Mouse (Mus musculus) thymus, adult 18-20 months (tissue): ENCODE data around the gene Fcrl1.
"Not testable (repeated sequence)": the region's sequence is repeated elsewhere in the genome, so short reads cannot be mapped to it uniquely, and the experiment has no call there.

ENCODE experiments used
- DNase-seq, 2 experiments: peaks; one replicate each; pipeline ENCODE4 v3.0.0; 2022; ENCODE audit warnings: mixed read lengths in 2 of 2

Gene Fcrl1

GRCm38 (mm10) chr3:87376195-87377165, at the start of gene Fcrl1:
Gene Fcrl1 (plus strand): TSS chr3:87376387.
- no peak for DNase-seq

DNA sequence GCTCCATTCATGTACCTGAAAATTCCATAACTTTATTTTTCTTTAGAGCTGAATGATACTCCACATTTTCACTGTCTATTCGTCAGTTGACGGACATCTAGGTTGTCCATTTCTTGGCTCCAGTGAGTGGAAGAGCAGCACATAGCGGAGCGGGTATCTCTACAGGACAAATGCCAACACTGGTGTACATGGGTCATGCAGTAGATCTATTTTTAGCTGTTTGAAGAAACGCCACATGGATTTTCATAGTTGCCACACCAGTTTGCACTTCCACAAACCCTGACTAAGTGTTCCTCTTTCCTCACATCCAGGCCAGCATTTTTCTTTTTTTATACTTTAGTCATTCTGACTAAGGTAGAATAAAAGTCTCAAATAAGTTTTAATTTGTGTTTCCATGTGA, 38.3 kb upstream of the Fcrl1 start:
- no peak for DNase-seq

DNA sequence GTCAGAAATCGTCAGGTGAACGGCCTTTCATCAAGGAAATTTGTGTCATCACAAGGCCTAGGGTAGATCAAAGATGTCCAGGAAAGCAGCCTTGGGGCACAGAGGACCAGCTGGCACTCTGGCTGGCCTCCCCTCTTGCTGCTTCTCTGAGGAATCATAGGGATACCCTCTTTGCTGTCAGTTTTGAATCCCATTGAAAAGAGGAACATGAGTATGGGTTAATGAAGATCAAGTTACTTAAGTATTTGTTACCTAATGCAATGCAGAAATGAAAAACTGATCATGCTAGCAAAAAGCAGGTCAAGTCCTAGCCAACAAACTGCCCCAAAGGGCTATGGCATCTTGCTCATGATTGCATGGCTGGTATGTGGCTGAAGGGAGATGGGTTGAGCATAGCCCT, 25.2 kb upstream of the Fcrl1 start:
- DNase-seq: not testable (repeated sequence)

- no peak for DNase-seq
Observed at GRCm38 (mm10) chr3:87357581-87357980, 18.6 kb upstream of the Fcrl1 start, which contains the start of gene Cd5l. Gene Cd5l (plus strand): TSS chr3:87357881.

- no peak for DNase-seq
Observed at GRCm38 (mm10) chr3:87359215-87359614, 17.0 kb upstream of the Fcrl1 start.

DNA sequence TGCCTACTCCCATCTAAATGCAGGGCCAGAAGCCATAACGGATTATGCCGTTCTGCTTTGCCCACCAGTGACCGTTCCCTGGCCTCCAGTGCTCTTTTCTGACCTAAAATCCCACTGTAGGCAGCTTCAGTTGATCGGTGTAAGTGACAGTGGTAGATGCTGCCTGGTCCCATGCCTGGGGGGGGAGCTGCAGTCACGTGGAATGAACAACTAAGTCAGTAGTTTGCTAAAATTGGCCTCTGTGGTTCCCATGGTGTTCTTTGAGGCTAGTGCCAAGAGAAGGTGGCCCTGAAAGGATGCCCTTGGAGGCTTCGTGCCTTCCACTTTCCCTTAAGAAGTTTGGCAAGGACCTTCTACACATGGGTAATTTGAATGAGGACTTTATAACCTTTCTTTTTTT, 15.7 kb upstream of the Fcrl1 start:
- no peak for DNase-seq

DNA sequence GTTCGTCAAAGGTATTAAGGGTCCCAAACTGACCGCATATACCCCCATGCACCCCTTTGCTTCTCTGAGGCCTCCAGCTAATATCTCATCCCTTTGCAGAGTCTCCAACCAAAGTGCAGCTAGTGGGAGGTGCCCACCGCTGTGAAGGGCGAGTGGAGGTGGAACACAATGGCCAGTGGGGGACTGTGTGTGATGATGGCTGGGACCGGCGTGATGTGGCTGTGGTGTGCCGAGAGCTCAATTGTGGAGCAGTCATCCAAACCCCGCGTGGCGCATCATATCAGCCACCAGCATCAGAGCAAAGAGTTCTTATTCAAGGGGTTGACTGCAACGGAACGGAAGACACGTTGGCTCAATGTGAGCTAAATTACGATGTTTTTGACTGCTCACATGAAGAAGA, 10.5 kb upstream of the Fcrl1 start:
- DNase-seq: no peak

DNA sequence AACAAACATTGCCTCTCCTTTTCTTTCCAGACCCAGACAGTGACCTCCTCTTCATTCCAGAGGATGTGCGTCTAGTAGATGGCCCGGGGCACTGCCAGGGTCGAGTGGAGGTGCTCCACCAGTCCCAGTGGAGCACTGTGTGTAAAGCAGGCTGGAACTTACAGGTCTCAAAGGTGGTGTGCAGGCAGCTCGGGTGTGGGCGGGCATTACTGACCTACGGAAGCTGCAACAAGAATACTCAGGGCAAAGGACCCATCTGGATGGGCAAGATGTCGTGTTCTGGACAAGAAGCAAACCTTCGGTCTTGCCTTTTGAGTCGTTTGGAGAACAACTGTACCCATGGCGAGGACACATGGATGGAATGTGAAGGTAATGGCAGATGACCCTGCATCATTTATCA, 8.7 kb upstream of the Fcrl1 start:
- no peak for DNase-seq

GRCm38 (mm10) chr3:87369181-87369580, 7.0 kb upstream of the Fcrl1 start:
- DNase-seq: no peak

- DNase-seq: no peak
Observed at GRCm38 (mm10) chr3:87377228-87377627, 1.0 kb downstream of the Fcrl1 start.

- no peak for DNase-seq
Observed at GRCm38 (mm10) chr3:87377719-87378118, 1.5 kb downstream of the Fcrl1 start.

- not testable (repeated sequence) for DNase-seq
Observed at GRCm38 (mm10) chr3:87379641-87380315, 3.6 kb downstream of the Fcrl1 start.

- no peak for DNase-seq
Observed at GRCm38 (mm10) chr3:87381806-87382712, 5.9 kb downstream of the Fcrl1 start.

- DNase-seq: no peak
Observed at GRCm38 (mm10) chr3:87383308-87383707, 7.1 kb downstream of the Fcrl1 start.

DNA sequence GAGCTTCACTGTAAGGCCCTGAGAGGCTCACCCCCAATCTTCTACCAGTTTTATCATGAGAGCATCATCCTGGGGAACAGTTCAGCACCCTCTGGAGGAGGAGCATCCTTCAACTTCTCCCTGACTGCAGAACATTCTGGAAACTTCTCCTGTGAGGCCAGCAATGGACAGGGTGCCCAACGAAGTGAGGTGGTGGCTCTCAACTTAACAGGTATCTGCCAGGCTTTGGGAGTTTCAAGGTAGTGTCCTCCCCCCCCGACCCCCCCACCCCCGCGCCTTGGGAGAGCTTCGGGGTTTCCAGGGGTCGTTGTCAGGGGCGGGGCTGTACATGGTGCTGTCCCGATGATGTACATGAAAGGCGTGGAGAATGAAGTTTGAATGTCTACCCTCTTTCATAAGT, 8.9 kb downstream of the Fcrl1 start:
- no peak for DNase-seq

DNA sequence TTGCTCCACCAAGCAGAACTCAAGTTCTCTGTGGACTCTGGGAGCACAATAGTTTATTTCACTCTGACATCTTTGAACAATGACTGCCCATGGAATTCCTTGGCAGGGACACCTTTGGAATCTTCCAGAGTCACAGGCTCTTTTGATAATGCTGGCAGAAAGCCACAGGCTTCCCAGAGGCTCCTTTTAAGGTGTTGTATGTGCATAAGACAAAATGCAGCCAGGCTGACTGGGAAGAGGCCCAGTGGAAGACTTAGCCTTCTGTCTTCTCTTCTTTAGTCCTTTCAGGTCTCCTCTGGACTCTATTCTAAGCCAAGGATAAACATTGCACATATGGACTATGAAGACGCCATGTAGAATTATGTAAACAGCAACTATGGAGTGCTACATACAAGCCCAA, 14.7 kb downstream of the Fcrl1 start:
- DNase-seq: no peak

DNA sequence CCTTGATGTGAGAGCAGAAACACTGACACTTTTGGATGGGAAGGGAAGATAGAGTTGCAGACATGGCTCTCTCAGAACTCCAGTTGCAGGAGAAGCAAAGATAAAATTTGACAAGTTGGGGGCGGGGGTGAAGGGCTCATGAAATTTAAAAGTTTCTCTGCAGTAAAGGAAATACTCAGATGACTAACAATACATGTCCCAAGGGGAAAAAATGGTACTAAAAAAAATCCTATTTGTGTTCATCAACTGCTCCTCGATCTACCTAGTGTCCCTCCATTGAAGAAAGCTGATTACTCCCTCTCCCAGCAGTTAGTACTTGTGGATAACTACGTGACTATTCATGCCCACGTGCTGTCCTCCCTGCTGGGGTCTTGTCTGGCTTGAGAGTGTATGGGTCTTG, 22.6 kb downstream of the Fcrl1 start:
- no peak for DNase-seq

- DNase-seq: no peak
Observed at GRCm38 (mm10) chr3:87399906-87400305, 23.7 kb downstream of the Fcrl1 start.

DNA sequence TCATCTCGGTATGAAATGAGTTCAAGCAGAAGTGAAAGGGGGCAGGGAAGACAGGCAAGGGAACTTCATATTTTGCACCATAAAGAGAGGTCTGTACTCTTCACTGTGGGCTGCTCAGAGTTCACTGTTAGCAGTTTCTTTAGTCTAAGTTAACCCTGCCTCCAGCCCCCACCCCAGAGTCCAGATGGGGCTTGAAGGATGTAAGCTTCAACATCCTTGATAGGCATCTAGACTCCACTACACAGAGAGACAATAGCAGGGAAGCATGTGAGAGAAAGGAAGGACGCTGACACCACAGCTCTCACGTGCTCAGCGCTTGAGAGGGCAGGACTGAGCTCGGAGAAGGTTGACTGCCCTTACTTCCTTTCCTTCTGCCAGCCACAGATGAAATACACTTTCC, 25.1 kb downstream of the Fcrl1 start:
- peak; percentile 15 to 35 for DNase-seq

- peak; percentile 12 to 16 for DNase-seq
Observed at GRCm38 (mm10) chr3:87408171-87408570, 32.0 kb downstream of the Fcrl1 start.

DNA sequence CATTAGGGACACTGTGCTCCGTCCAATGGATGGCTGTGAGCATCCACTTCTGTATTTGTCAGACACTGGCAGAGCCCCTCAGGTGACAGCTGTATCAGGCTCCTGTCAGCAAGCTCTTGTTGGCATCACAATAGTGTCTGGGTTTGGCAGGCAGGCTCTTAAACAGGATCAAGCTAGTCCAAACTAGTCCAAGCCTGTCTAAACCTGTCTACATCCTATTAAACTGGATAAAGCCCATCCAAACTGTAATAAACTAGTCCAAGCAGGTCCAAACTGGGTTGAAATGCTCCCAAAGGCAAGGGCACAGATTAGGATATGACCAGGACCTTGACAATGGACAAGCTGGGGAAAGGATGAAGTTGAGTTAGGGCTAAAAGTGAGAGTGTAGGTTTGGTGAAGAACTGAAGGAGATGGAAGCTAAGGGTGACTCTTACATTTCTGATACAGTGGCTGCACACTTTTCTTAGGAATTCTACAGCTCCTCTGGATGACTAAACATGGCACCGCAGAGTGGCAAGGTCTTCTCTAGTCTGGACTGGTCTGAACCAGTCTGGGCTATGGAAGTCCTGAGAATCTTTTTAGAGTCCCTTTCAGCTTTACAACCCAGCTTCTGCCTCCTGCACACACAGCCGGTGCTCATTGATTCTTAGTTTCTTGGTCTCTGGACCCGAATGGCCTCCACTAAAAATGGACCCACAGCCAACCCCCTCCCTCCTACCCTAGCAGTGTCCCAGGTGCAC, 33.2 kb downstream of the Fcrl1 start:
- no peak for DNase-seq

DNA sequence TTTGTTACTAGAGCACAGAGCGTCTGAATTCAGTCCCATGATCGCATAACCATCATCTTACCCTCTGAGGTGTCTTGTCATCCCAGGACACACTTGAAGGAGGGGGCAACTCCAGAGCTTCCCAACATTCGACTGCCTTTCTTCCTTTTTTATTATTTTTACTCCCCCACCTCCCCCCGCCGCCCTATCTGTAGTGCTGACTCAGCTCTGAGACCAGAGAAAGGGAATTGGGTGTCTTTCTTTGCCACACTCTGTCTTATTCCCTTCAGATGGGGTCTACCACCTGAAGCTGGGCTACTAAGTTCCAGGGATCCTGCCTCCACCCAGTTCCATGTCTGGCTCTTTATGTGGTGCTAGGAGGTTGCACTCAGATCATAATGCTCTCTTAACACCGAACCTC, 34.4 kb downstream of the Fcrl1 start:
- DNase-seq: no peak
